Mouse (Mus musculus) CH12.LX (cell line): ENCODE results near the gene Hopx. TPM values are rescaled to one million over a fixed set of nuclear protein-coding genes. Genes with fewer than 3 reads are reported as not detected.

Experiments used
- DNase-seq: peaks from one replicate; pipeline ENCODE4 v3.0.0-alpha.2; 2013; ENCODE audit errors: extremely low read depth
- H3K27ac ChIP-seq: 2 replicates; pipeline ENCODE4 v1.5.1; 2012; ENCODE audit warnings: low read depth, mild to moderate bottlenecking, control low read depth, moderate library complexity; ENCODE audit not compliant: insufficient read depth
- H3K27me3 ChIP-seq: replicated peaks from 2 replicates; pipeline ENCODE3; 2012; ENCODE audit warnings: inconsistent platforms
- H3K36me3 ChIP-seq, 2 experiments: replicated peaks in 1 of 2; 2 replicates each; pipeline versions ENCODE3 to v1.6.1; 2012; ENCODE audit warnings: inconsistent platforms in 1 of 2, low read length in 1 of 2, mild to moderate bottlenecking in 1 of 2, mixed read lengths in 1 of 2, moderate library complexity in 1 of 2; ENCODE audit not compliant: control insufficient read depth in 1 of 2, insufficient read depth in 1 of 2
- H3K4me1 ChIP-seq, 2 experiments: 2 replicates each; pipeline ENCODE4 v1.6.1; 2012; ENCODE audit warnings: inconsistent platforms in 1 of 2, moderate library complexity in 1 of 2; ENCODE audit not compliant: insufficient read depth in 2 of 2, control insufficient read depth in 1 of 2
- H3K4me2 ChIP-seq: 2 replicates; pipeline ENCODE4 v1.6.1; 2012; ENCODE audit warnings: low read depth, mild to moderate bottlenecking, control low read depth; ENCODE audit not compliant: poor library complexity, insufficient read depth, severe bottlenecking
- H3K4me3 ChIP-seq, 3 experiments: fragments of 150-350 bp in 1 of 3; sonication (generic) in 1 of 3; replicated peaks in 1 of 3; 2 replicates each; pipeline versions ENCODE3 to v1.5.1; 2011 to 2012; ENCODE audit warnings: low read depth in 2 of 3, low read length in 2 of 3, mild to moderate bottlenecking in 2 of 3, moderate library complexity in 2 of 3, control low read depth in 1 of 3, improper control_type of control experiment in 1 of 3, inconsistent platforms in 1 of 3, mixed read lengths in 1 of 3; ENCODE audit not compliant: poor library complexity in 1 of 3
- H3K79me2 ChIP-seq: replicated peaks from 2 replicates; pipeline ENCODE4 v1.6.1; 2012; ENCODE audit warnings: mild to moderate bottlenecking, moderate library complexity; ENCODE audit not compliant: control insufficient read depth, poor library complexity, insufficient read depth, severe bottlenecking; ENCODE audit errors: extremely low read depth
- H3K9ac ChIP-seq: 2 replicates; pipeline ENCODE4 v1.6.1; 2012; ENCODE audit warnings: low read depth, mild to moderate bottlenecking, control low read depth, moderate library complexity; ENCODE audit not compliant: insufficient read depth
- H3K9me3 ChIP-seq: replicated peaks from 2 replicates; pipeline ENCODE3; 2012; ENCODE audit warnings: low read length, inconsistent platforms, mixed read lengths
- BHLHE40 ChIP-seq: IDR thresholded peaks from 2 replicates; pipeline ENCODE4 v1.6.1; 2011; ENCODE audit warnings: mild to moderate bottlenecking, low read depth, low read length, improper control_type of control experiment
- HCFC1 ChIP-seq: IDR thresholded peaks from 2 replicates; pipeline ENCODE4 v1.6.1; 2012; ENCODE audit warnings: low read depth, mild to moderate bottlenecking, inconsistent platforms, low read length, improper control_type of control experiment
- IRF4 ChIP-seq: IDR thresholded peaks from 2 replicates; pipeline ENCODE4 v1.6.1; 2014; ENCODE audit warnings: low read depth, mild to moderate bottlenecking, inconsistent platforms, low read length, improper control_type of control experiment
- MAFK ChIP-seq: IDR thresholded peaks from 2 replicates; pipeline ENCODE4 v1.6.1; 2011; ENCODE audit warnings: low read length, improper control_type of control experiment; ENCODE audit not compliant: insufficient replicate concordance
- MAX ChIP-seq: IDR thresholded peaks from 2 replicates; pipeline ENCODE4 v1.6.1; 2011; ENCODE audit warnings: low read length, improper control_type of control experiment
- MXI1 ChIP-seq: IDR thresholded peaks from 2 replicates; pipeline ENCODE4 v1.6.1; 2011; ENCODE audit warnings: mild to moderate bottlenecking, low read depth, low read length, improper control_type of control experiment
- MYC ChIP-seq: IDR thresholded peaks from 2 replicates; pipeline ENCODE4 v1.6.1; 2011; ENCODE audit warnings: low read depth, mild to moderate bottlenecking, improper control_type of control experiment, low read length
- POLR2AphosphoS2 ChIP-seq: IDR thresholded peaks from 2 replicates; pipeline ENCODE4 v1.6.1; 2011; ENCODE audit warnings: low read depth, low read length, improper control_type of control experiment
- TBP ChIP-seq: conservative IDR thresholded peaks from 2 replicates; pipeline ENCODE4 v1.6.1; 2011; ENCODE audit warnings: low read depth, low read length, improper control_type of control experiment
- USF2 ChIP-seq: conservative IDR thresholded peaks from 2 replicates; pipeline ENCODE4 v1.6.1; 2011; ENCODE audit warnings: low read depth, low read length, improper control_type of control experiment
- ZMIZ1 ChIP-seq: IDR thresholded peaks from 2 replicates; pipeline ENCODE4 v1.6.1; 2012; ENCODE audit warnings: low read depth, mild to moderate bottlenecking, inconsistent platforms, low read length, improper control_type of control experiment
- dilution Hi-C: fragments of 300-500 bp; cut with MboI; formaldehyde crosslinking; loops from 2 replicates; pipeline ENCODE4 v1.14.3; 2020; ENCODE audit warnings: low sequenced_read_pairs; ENCODE audit not compliant: extremely low pct_unique_long_range_greater_than_20kb, extremely low pct_ligation_motif_present
- in situ Hi-C: fragments of 300-500 bp; cut with MboI; formaldehyde crosslinking; loops from 3 replicates; pipeline ENCODE4 v1.14.3; 2019; ENCODE audit warnings: low sequenced_read_pairs, low pct_ligation_motif_present, low pct_unique_long_range_greater_than_20kb, mixed read lengths
- polyA plus RNA-seq: library from polyadenylated mRNA; unstranded; fragments of >175 nt; gene quantifications from 2 replicates; pipeline ENCODE4 v1.2.1, GENCODE M21; 2012; ENCODE audit warnings: low read depth; ENCODE audit not compliant: insufficient read length
- total RNA-seq, 2 experiments: library from RNA; depleted of rRNA; stranded (reverse); fragments of 300-350 nt in 1 of 2; fragments of >200 nt in 1 of 2; gene quantifications; 2 replicates each; pipeline ENCODE4 v1.2.3; 2012 to 2014

Hopx gene
- total and polyA plus RNA-seq, 3 experiments = 15.1 to 26.4 (median 20.0) TPM

DNA sequence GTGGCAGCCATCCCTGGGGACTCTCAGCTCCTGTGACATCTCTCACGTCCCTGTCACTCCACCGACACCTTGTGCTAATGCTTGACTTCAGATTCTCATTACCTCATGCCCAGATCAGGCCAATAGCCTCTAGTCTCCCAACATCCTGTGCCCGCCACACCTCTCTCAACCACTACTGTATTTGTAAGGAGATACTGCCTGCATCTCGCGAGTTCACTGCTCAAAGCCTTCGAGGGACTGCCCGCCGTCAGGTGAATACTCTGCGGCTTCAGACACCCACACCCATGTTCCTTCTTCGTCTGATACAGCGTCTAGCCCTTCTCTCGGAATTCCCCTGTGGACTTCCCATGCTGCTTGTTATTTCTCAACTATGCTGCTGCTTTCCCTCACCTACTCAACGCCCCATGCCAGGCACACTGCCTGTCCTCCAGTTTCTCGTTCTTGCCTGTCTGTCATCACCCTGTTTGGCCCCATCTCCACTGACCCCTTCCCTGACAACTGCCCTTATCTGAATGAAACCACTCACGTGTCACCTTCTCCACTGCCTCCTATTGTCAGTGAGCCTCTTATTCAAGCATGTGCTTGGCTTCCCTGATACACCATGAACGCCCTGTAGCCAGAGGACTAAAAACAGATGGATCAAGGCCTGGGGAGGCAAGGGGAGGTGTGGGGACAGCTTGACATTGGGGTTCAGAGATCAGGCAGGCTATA, 15.5 kb upstream of the Hopx start (continued):
- TF ChIP-seq BHLHE40 (peak; percentile 87), HCFC1 (peak; percentile 35; the same call in 1 of the 2 replicates), POLR2AphosphoS2 (no peak), USF2 (0 out of 2 replicates have a peak, but pooled peaks have one; percentile 6), TBP (peak; percentile 53; the same call in 1 of the 2 replicates)

DNA sequence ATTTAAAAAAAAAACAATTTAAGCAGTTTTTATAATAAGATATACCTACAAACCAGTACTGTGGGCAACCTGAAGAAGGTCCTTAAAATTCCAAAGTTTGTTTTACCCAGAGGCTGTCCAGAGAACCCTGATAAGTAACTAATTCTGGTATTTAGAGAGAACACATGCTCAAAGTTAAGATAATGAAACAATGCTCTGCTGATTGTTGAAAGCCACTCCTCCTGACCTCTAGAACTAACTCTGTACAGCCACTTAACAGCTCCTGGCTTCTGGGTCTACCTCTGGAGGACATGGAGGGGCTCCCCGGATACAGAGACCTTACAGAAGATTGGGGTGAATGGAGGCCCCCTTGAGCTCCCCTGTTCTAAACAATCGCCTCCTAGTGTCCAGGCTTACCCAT, 15.0 kb upstream of the Hopx start:
- DNase-seq = no peak
- no peaks in the 10 kb centered on the region for H3K79me2 ChIP-seq
- H3K4me3 ChIP-seq = peak overlapping the region in 2 of 3 experiments; percentile 12 to 49
- H3K4me1 ChIP-seq = peaks cover 17 to 40% of the 10 kb centered on the region in 2 experiments
- H3K36me3 ChIP-seq = peaks cover 0 to 13% of the 10 kb centered on the region in 2 experiments
- TF ChIP-seq MAX (no peak), MXI1 (no peak), MAFK (no peak), ZMIZ1 (no peak)
- TF ChIP-seq, all 38 proteins: peak for 0
- H3K27ac ChIP-seq = peak overlapping the region; percentile 87
- dilution Hi-C loops = no loop called here
- in situ Hi-C loops = loop anchor here (5.0 kb wide), 1 partner anchor 37 kb away; no protein-coding TSS in a partner anchor
- H3K9ac ChIP-seq = peak overlapping the region; percentile 42
- no peaks in the 10 kb centered on the region for H3K27me3 ChIP-seq
- peaks cover 9% of the 10 kb centered on the region for H3K9me3 ChIP-seq
- peak overlapping the region; percentile 64 for H3K4me2 ChIP-seq

DNA sequence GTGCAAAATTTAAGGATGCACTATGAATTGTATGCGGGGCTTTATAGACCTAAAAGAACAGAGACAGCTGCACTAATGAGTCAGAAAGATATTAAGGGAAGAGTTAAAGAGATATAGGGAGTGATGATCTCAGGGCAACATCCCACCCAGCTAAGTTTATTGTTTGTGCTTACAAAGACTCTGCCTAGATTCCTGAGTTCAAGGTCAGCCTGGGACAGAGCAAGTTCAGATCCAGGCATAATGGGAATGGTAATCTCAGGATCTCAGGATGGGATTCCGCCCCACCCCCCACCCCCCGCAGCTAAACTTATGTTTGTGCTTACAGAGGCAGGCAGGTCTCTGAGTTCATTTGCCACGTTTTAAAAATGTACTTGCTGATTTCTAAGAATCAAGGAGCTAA, 13.9 kb upstream of the Hopx start:
- Histone ChIP-seq H3K4me1 (peaks cover 11 to 40% of the 10 kb centered on the region in 2 experiments), H3K9me3 (peaks cover 9% of the 10 kb centered on the region), H3K9ac (no peak overlapping the region), H3K27ac (no peak overlapping the region), H3K79me2 (no peaks in the 10 kb centered on the region), H3K36me3 (peaks cover 0 to 13% of the 10 kb centered on the region in 2 experiments), H3K4me3 (no peak overlapping the region), H3K27me3 (no peaks in the 10 kb centered on the region), H3K4me2 (no peak overlapping the region)
- TF ChIP-seq IRF4 (no peak), MYC (no peak)
- in situ Hi-C loops = no loop called here
- no peak for DNase-seq
- dilution Hi-C loops = no loop called here
